Mouse (Mus musculus): Measurements from ENCODE around the gene Rassf10.

DNA sequence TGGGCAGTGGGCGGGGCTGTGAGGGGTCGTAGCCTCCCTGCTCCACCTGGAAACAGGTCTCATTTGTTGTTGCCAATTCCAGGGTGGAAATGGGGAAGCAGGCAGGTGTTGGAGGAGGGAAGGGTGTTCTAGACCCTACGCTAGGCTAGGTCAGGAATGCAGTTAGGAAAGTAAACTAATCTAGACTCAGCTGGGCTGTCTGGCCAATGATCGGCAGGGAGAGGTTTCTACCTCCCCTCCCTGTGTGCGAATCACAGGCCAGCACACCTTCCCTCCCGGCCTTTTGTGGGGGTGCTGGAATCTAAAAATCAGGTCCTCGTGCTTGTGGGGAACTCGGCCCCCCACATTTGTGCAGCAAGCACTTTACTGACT, 31.8 kb downstream of the Rassf10 start:
- TF ChIP-seq POLR2A (IDR thresholded peaks at IDR 0.05; ENCODE audit: low read depth, low read length) (no peak), CTCF (IDR thresholded peaks at IDR 0.05; ENCODE audit: extremely low read depth, insufficient read length, insufficient replicate concordance, low read depth, low read length) (no peak)
